Mouse (Mus musculus) layer of hippocampus, adult 18-20 months (tissue): ENCODE measurements at regions not wholly inside any gene's neighbourhood (a gene's known extent, or its start where the extent isn't known, plus 50 kb on each side); places are given as distances from the start of the nearest gene placed in this dataset.
A peak's percentile ranks its signal among the peaks of the same experiment; 100 is the strongest.

Experiments used
- DNase-seq, 2 experiments: peaks; one replicate each; pipeline ENCODE4 v3.0.0; 2022; ENCODE audit warnings: low spot score in 2 of 2

DNA sequence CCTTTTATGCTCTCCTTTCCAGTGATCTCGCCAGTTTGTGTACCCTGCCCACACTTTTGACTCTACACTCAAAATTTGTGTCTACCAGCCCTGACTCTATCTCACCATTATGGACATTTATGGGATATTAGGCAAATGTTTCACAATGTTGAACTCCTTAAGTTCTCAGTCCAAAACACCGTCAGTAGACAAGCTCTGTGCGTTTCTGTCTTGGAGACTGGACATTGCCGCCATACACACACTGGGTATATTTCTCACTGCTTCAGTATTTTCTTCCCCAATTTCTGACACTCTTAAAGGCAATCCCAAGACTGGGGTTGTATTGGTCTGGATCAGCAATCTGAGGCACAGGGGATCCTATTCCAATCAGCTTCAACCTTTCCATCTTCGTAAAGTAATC lies 75.6 kb downstream of the Oxgr1 start:
- DNase-seq, result no peak

DNA sequence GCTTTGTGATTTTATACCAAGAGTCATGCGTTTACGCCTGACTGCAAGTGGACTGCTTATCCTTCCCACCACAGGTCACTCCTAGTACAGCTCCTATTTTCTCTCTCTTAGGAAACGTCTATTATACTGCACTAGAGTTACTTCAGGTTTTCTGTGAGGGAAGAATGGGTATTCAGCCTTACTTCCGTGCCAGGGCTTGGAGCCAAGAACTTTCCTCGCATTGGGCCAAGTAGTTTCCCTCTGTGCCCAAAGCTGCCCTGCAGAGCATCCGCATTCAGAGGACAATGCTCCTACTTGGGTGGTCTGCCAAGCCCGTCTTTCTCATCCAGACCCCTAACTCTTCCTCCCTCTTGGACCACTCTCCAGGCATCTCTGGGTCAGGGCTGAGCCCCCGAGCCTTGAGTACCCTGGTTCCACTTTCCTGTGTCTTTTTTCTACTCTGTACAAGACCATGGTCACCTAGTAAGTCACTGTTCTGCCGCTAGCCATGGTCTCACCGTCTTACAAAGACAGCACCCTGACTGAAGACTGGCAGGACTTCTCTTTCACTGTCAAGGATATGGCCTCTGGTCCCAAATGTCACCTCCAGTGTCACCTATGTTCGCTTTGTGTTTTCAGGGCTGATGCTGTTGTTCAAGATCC lies 76.3 kb downstream of the Oxgr1 start:
- DNase-seq, result peak in 1 of 2 experiments; percentile 29

DNA sequence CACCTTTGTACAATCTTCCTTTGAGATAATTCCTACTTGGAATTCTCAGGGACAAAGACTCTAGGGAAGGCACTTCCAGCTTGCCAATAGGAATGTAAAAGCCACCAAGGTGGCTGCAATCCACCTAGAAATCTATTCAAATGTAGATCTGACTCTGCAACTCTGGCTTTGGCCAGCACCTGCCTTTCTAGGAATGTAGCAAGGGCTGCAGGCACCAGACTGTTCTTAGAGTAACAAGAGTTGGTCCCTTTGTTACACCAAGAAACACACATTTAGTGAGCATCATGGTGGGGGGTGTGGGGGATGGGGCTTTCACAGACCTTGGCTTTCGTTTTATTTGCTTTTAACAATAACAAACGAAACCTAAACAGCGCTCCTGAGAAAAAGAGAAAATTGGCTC lies 78.5 kb downstream of the Oxgr1 start:
- DNase-seq, result no peak

DNA sequence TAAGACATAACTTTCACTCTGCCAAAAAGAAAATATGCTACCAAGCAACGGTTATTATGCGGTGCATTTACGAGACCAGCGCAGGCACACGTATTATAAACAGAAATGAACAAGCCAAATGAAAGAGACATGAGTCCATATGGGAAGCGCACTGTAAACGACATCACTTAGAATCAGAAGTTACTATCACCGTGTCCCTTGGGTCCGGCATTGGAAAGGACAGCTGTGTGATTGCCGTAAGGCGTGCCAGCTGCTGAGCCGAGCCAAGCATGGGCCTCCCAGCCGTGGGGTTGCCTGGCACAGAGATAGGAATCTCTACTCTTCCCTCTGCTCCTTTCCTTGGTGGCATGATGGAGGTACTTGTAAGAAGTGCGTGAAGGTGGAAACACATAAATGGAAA lies 88.4 kb downstream of the Oxgr1 start:
- DNase-seq, result peak in 1 of 2 experiments; percentile 4

DNA sequence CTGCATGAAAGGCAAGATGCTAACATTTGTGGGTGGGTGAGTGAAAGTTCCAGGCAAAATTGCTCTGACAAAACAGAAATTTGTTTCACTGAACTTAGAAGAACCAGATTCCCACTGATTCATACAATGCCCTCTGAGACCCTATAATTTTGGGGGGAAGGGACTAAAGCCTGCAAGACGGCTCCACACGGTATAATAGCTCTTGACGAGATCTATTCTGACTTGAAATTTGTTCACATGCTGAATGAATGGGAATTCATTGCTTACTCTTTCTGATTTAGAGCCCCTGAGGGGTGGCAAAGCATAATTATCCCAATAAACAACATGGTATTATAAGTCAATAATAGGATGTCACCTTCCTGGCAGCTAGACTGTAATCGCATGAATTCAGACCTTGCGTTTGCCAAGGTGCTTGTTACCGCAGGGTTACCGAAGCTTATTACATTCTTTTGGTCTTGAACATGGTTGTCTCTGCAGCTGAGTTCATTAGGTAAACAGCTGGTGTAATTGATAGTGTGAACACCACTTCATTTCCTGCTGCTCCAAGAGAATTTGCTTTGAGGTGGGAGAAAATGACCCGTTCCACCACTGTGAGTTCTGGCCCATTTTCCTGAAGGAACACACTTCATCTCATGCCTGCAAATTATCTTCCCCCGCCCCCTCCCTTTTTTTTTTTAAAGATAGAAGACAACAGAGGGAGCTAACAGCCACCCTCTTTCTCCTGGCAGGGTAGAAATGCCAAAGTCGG lies 89.2 kb downstream of the Oxgr1 start:
- no peak for DNase-seq
